Mouse (Mus musculus): ENCODE data around the gene Arhgef39.

GRCm38 (mm10) chr4:43530081-43530501 lies 30.6 kb upstream of the Arhgef39 start:
- TF ChIP-seq CTCF (IDR thresholded peaks at IDR 0.05; ENCODE audit: low read depth) (no peak), EP300 (IDR thresholded peaks at IDR 0.05; ENCODE audit: low read depth) (no peak)
